Mouse (Mus musculus) right cerebral cortex, postnatal 4 days (tissue): ENCODE data around the gene Speer4f2.
"Not testable (repeated sequence)": the region's sequence is repeated elsewhere in the genome, so short reads cannot be mapped to it uniquely, and the experiment has no call there.

ENCODE experiments used
- DNase-seq: peaks from one replicate; pipeline ENCODE4 v3.0.0-alpha.2; 2022

The Speer4f2 gene

DNA sequence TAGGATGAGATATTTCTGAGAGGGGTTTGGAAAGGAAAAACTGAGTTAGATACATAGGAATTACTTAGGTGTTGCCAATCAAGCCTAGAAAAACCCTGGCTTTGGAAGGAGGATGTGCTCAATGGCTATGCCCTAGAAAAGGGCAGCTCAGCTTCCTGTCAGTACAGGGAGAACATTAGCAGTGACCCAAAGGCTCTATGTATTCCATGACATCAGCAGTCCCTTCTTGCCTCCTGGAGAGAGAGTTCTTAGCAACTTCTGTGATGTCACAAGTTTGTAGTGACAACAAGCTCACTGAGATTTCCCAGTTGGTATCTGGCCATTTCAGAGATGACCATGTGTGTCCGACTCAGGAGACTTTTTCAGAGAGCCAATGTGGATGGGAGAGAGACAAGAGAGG, at the start of gene Speer4f2:
Gene Speer4f2, plus strand, starts transcription at position 301 of the 400 bp plus-strand sequence.
- not testable (repeated sequence) for DNase-seq

DNA sequence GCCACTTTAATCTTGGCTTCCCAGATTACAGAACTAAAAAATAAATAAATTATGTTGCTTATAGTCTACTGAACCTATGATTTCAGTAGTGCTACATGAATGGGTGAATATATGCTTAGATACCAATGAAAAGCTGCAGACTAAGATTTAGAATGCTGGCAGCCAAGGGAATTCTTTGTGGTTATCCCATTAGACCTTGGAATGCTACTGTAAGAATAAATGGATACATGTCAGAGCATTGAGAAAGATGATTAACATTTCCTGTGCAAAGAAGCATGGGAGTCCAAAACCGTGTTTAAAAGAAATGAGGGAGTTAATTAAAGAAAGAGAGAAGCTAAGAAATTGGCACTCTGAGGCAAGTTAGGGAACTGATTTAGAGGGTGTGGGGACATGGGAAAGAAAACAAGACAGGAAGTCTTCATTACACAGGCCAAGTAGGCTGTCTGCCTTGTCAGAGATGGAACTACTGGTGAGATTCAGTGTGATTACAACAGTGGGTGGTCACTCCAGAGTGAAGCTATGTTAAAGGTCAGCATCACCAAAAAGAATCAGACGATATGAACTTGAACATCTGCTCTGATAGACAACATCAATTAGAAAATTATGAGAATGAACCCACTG, 43.9 kb upstream of the Speer4f2 start:
- DNase-seq: no peak

GRCm38 (mm10) chr5:17334836-17335235, 38.1 kb upstream of the Speer4f2 start:
- DNase-seq: no peak

DNA sequence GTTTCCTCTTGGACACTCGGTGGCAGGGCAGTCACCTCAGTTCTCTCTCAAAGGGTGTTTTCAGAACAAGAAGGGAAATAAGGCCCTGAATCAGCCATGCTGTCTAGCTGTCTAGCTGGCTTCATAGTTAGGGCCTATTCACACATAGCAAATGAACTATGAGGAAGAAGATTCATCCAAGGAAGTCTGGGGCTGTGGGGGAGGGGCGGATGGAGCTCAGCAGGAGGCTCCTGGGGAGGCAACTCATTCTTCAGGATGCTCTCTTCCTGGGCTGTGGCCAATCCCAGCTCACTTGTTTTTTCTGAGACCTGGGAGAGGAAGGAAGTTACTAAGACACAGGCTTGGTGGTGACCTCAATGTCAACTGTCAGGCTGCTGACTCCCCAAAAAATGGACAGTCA, 27.2 kb upstream of the Speer4f2 start:
- peak; percentile 6 for DNase-seq

DNA sequence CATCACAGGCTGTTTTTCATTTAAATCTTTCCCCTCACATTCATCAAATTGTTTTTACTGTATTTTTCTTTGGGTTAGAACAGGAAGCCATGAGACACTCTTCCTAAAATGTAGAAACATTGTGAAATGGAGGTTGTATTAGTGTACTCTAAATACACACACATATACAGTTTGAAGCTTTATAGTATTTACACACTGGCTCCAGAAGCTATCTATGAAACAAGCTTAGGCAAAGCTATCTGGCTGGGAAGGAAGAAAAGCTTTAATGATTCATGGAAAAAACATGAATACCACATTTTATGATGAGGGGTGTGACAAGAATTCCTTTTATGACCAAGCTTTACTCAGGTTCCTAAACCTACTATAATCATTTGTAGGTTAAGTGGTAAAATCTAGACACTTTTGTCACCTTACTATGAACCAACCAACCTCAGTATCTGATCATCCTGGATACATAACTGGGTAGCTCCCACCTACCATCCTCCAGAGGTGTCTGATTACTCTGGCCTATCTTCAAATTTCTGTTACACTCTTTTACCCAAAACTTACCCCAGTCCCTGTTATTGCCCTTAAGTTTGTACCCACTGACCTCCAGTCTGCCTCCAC, 13.5 kb upstream of the Speer4f2 start:
- DNase-seq: no peak

DNA sequence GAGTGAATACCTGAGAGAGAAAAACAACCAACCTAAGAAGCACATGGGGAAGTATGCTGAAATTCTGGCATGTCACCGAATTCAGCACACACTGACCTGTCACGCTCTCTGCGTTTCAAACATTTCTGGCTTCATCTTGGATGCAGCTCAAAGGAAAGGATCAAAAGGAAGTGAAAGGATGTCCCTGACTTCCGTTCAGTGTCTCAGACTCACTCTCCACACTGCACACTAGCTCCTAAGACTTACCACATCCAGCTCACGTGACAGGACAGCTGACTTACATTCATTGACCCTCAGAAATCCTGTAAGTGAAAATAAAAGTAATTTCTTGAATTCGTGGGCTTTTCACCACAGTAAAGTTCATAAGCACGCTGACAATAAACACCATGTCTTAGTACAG, 16.9 kb downstream of the Speer4f2 start:
- DNase-seq: no peak

GRCm38 (mm10) chr5:17391207-17391606, 18.2 kb downstream of the Speer4f2 start:
- DNase-seq: no peak

DNA sequence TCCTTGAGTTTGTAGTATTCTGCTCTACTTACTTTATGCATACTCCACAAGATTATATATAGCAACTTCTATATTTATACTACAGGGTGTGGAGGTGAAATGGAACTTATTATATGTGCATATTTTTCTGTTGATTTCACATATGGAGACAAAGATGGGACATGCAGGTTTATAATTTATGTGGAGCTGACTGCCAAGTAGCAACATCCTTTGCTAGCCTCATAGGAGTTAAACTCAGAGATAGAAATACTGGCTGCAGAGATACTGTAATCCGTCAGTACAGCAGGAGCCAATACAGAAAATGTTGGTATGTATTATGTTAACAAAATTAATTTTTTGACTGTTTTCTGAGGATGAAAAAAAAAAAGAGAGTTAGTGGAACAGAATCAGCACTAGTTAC, 27.6 kb downstream of the Speer4f2 start:
- DNase-seq: no peak

GRCm38 (mm10) chr5:17401206-17402077, 28.5 kb downstream of the Speer4f2 start:
- no peak for DNase-seq

GRCm38 (mm10) chr5:17402330-17403125, 29.5 kb downstream of the Speer4f2 start:
- DNase-seq: no peak

- no peak for DNase-seq
Observed at GRCm38 (mm10) chr5:17403584-17403983, 30.6 kb downstream of the Speer4f2 start.

- DNase-seq: no peak
Observed at GRCm38 (mm10) chr5:17408924-17409660, 36.1 kb downstream of the Speer4f2 start.

- DNase-seq: no peak
Observed at GRCm38 (mm10) chr5:17417201-17417600, 44.2 kb downstream of the Speer4f2 start.

- no peak for DNase-seq
Observed at GRCm38 (mm10) chr5:17419215-17419820, 46.3 kb downstream of the Speer4f2 start.

GRCm38 (mm10) chr5:17419921-17420320, 46.9 kb downstream of the Speer4f2 start:
- DNase-seq: no peak

DNA sequence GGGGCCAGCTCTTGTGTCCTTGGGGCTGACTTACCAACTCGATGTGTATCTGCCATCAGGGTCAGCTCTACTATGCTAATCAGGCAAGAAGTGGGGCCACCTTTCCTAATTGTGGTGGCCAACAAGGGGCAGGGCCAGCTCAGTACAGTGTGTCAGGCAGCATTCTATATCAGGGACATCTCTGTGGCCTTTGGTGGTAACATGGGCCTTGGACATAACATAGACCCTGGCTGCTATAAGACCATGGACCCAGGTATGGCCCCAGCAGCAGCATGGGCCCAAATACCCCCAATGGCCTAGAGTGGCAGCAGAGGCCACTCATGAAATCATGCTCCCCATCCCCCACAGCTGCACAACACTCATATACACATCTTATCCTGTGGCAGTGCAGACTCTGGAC, 49.2 kb downstream of the Speer4f2 start:
- no peak for DNase-seq

- DNase-seq: no peak
Observed at GRCm38 (mm10) chr5:17426930-17427329, 54.0 kb downstream of the Speer4f2 start.
